Mouse (Mus musculus) C2C12 (cell line): Measurements from ENCODE around the gene Acot7. TPM values are rescaled to one million over a fixed set of nuclear protein-coding genes. Genes with fewer than 3 reads are reported as not detected.
A peak's percentile ranks its signal among the peaks of the same experiment; 100 is the strongest.

Experiments used
- H3K27me3 ChIP-seq: one replicate; pipeline ENCODE4 v1.6.1; 2011; ENCODE audit not compliant: control insufficient read depth, insufficient read depth, insufficient read length
- H3K36me3 ChIP-seq: one replicate; pipeline ENCODE4 v1.6.1; 2011; ENCODE audit not compliant: control insufficient read depth, insufficient read depth
- H3K4me3 ChIP-seq: one replicate; pipeline ENCODE4 v1.5.1; 2011; ENCODE audit warnings: mild to moderate bottlenecking, control low read depth; ENCODE audit not compliant: poor library complexity, insufficient read depth, severe bottlenecking
- H3K79me2 ChIP-seq: one replicate; pipeline ENCODE4 v1.6.1; 2011; ENCODE audit not compliant: control insufficient read depth, insufficient read depth
- H3K79me3 ChIP-seq: one replicate; pipeline ENCODE4 v1.6.1; 2011; ENCODE audit warnings: low read depth, control low read depth
- H3ac ChIP-seq: one replicate; pipeline ENCODE3; 2011; ENCODE audit warnings: low read depth; ENCODE audit not compliant: control insufficient read depth, insufficient read length
- CEBPB ChIP-seq: IDR thresholded peaks from one replicate; pipeline ENCODE4 v1.6.1; 2011; ENCODE audit warnings: low read depth, mild to moderate bottlenecking, control low read depth, moderate library complexity
- CTCF ChIP-seq: IDR thresholded peaks from one replicate; pipeline ENCODE4 v1.5.1; 2011; ENCODE audit not compliant: control insufficient read depth, insufficient read depth, insufficient read length
- FOSL1 ChIP-seq: IDR thresholded peaks from one replicate; pipeline ENCODE4 v1.8.0; 2011; ENCODE audit warnings: mild to moderate bottlenecking, low read length; ENCODE audit not compliant: poor library complexity, insufficient read depth, severe bottlenecking
- MAX ChIP-seq: IDR thresholded peaks from one replicate; pipeline ENCODE4 v1.6.1; 2011; ENCODE audit warnings: mild to moderate bottlenecking, control low read depth
- MYOD1 ChIP-seq: IDR thresholded peaks from one replicate; pipeline ENCODE4 v1.6.1; 2011; ENCODE audit warnings: low read depth; ENCODE audit not compliant: control insufficient read depth, insufficient read length
- MYOG ChIP-seq: IDR thresholded peaks from one replicate; pipeline ENCODE4 v1.6.1; 2011; ENCODE audit not compliant: control insufficient read depth, insufficient read length; ENCODE audit errors: extremely low read depth
- USF1 ChIP-seq: IDR thresholded peaks from one replicate; pipeline ENCODE4 v1.6.1; 2011; ENCODE audit warnings: low read depth, mild to moderate bottlenecking, control low read depth, moderate library complexity
- polyA plus RNA-seq: library from polyadenylated mRNA; unstranded; fragments of >200 nt; fragmentation: generic; extraction: Trizol; gene quantifications from one replicate; pipeline ENCODE4 v1.2.1, GENCODE M21; 2012; ENCODE audit warnings: missing spikeins

Gene Acot7
- polyA plus RNA-seq, 1 experiment: 344 TPM

DNA sequence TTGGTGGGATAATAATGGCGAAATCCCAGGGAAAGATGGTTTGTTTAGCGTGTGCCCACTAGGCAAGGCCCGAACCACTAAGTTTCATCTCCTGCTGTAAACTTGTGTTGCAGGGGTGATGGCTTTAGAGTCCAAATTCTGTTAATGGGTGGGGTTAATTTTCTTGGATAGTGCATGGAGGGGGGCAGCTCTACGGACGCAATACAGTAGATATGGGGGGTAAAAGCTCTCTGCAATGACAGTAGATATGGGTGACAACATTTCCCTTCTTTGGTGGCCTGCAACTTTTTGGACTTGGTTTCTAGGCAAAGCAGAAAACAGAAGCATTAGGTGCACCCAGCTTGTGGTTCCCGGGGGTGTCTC, 779 bp upstream of the Acot7 start:
- H3K79me2 ChIP-seq: peaks cover 41% of the 10 kb centered on the region
- peak overlapping the region; percentile 89 for H3K4me3 ChIP-seq
- no peak for TF ChIP-seq MYOG
- no peak for TF ChIP-seq MYOD1
- TF ChIP-seq CTCF: no peak
- TF ChIP-seq MAX: no peak
- no peak for TF ChIP-seq FOSL1
- no peak for TF ChIP-seq CEBPB
- no peak for TF ChIP-seq USF1
- peak overlapping the region; percentile 93 for H3ac ChIP-seq
- no peaks in the 10 kb centered on the region for H3K27me3 ChIP-seq
- H3K36me3 ChIP-seq: peaks cover 17% of the 10 kb centered on the region
- peaks cover 39% of the 10 kb centered on the region for H3K79me3 ChIP-seq

DNA sequence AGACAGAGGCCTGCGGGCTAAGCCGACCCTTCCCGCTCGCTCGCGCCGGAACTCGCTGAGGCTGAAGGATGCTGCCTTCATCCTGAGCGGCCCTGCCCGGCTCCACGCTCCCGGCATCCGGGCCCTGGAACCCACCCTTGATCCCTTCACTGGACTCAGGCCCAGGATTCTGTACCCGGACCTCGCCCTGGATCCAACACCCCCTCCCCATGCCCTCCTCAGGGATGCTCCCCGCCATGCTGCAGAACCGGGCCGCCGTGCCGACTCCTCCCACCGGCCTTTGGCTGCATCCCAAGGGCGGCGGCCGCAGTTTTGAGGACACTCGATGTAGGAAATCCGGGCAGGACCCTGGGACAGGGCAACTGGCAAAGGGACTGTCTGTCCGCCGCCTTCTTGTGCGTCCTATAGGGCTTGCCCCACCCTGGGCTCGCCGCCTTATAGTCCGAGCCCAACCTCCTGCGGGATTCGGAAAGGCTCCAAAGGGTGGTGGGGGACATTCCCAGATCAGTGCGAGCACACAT, 470 bp downstream of the Acot7 start:
- no peak for TF ChIP-seq CEBPB
- TF ChIP-seq FOSL1: no peak
- no peak for TF ChIP-seq MYOG
- no peak for TF ChIP-seq CTCF
- no peak for TF ChIP-seq USF1
- no peak for TF ChIP-seq MAX
- no peak for TF ChIP-seq MYOD1
- Histone ChIP-seq H3K4me3 (peak overlapping the region; percentile 89), H3K79me2 (peaks cover 54% of the 10 kb centered on the region), H3K27me3 (no peaks in the 10 kb centered on the region), H3K36me3 (peaks cover 28% of the 10 kb centered on the region), H3ac (peak overlapping the region; percentile 97), H3K79me3 (peaks cover 49% of the 10 kb centered on the region)

GRCm38 (mm10) chr4:152178916-152179705, 1.2 kb downstream of the Acot7 start:
- Histone ChIP-seq H3K27me3 (no peaks in the 10 kb centered on the region), H3K36me3 (peaks cover 33% of the 10 kb centered on the region), H3ac (peak overlapping the region; percentile 97), H3K79me3 (peaks cover 56% of the 10 kb centered on the region), H3K4me3 (peak overlapping the region; percentile 89), H3K79me2 (peaks cover 61% of the 10 kb centered on the region)
- TF ChIP-seq MAX (no peak), FOSL1 (no peak), MYOG (no peak), CTCF (no peak), USF1 (no peak), CEBPB (no peak), MYOD1 (no peak)

GRCm38 (mm10) chr4:152179946-152180660, 2.2 kb downstream of the Acot7 start:
- Histone ChIP-seq H3K4me3 (no peak overlapping the region), H3K27me3 (no peaks in the 10 kb centered on the region)

GRCm38 (mm10) chr4:152182205-152182604, 4.3 kb downstream of the Acot7 start:
- TF ChIP-seq CEBPB (no peak), MYOG (no peak), MAX (no peak), USF1 (no peak), MYOD1 (no peak), CTCF (no peak), FOSL1 (no peak)
- Histone ChIP-seq H3ac (no peak overlapping the region), H3K79me2 (peaks cover 81% of the 10 kb centered on the region), H3K79me3 (peaks cover 58% of the 10 kb centered on the region), H3K27me3 (no peaks in the 10 kb centered on the region), H3K36me3 (peaks cover 37% of the 10 kb centered on the region), H3K4me3 (no peak overlapping the region)

More at GRCm38 (mm10) chr4:152179946-152180660, 2.2 kb downstream of the Acot7 start:
- TF ChIP-seq MYOD1: no peak
- TF ChIP-seq MYOG: no peak
- TF ChIP-seq MAX: no peak
- no peak for TF ChIP-seq FOSL1
- Histone ChIP-seq H3K36me3 (peaks cover 37% of the 10 kb centered on the region), H3K79me3 (peaks cover 56% of the 10 kb centered on the region), H3ac (no peak overlapping the region), H3K79me2 (peaks cover 69% of the 10 kb centered on the region)
